Mouse (Mus musculus): Measurements from ENCODE around the gene Arhgap15.

The Arhgap15 gene

GRCm38 (mm10) chr2:44438070-44438469, 689.4 kb downstream of the Arhgap15 start:
- no peak for DNase-seq (ENCODE audit: low read depth, low spot score)

- DNase-seq (ENCODE audit: low read depth, low spot score): no peak
Observed at GRCm38 (mm10) chr2:44444938-44445337, 696.3 kb downstream of the Arhgap15 start.

Measured in brain, adult 2 months (tissue).